Mouse (Mus musculus): ENCODE results near the gene Vegfd. TPM values are rescaled to one million over a fixed set of nuclear protein-coding genes. Genes with fewer than 3 reads are reported as not detected.
A peak's percentile ranks its signal among the peaks of the same experiment; 100 is the strongest.

Vegfd gene
- polyA plus RNA-seq, 1 experiment, result 0.49 TPM

- no peak for DNase-seq
- Histone ChIP-seq H3K4me1 (replicated peaks; ENCODE audit: control insufficient read depth, insufficient read depth, low read length) (no peaks in the 10 kb centered on the region), H3K27me3 (ENCODE audit: control insufficient read depth, insufficient read depth, low read length) (no peaks in the 10 kb centered on the region), H3K27ac (ENCODE audit: control insufficient read depth, insufficient read depth, low read length) (no peak overlapping the region), H3K36me3 (ENCODE audit: control insufficient read depth, insufficient read depth, low read length) (no peaks in the 10 kb centered on the region), H3K4me3 (ENCODE audit: control insufficient read depth, insufficient read depth, low read length) (no peak overlapping the region)
- WGBS, result 93% methylated on average over 3 of the region's 3 CpGs
- TF ChIP-seq CTCF (IDR thresholded peaks at IDR 0.05; ENCODE audit: borderline replicate concordance, control insufficient read depth, extremely low read depth, insufficient read depth, low read length, poor library complexity) (no peak), POLR2A (IDR thresholded peaks at IDR 0.05; ENCODE audit: control insufficient read depth, extremely low read depth, insufficient read depth, low read length, poor library complexity) (no peak)
Measured at GRCm38 (mm10) chrX:164348937-164349336, 24.2 kb upstream of the Vegfd start.

- no peaks in the 10 kb centered on the region for H3K36me3 ChIP-seq (ENCODE audit: control insufficient read depth, insufficient read depth, low read length)
- H3K4me3 ChIP-seq (ENCODE audit: control insufficient read depth, insufficient read depth, low read length), result no peak overlapping the region
- H3K27ac ChIP-seq (ENCODE audit: control insufficient read depth, insufficient read depth, low read length), result no peak overlapping the region
- WGBS, result 98% methylated on average over 4 of the region's 4 CpGs
- no peaks in the 10 kb centered on the region for H3K27me3 ChIP-seq (ENCODE audit: control insufficient read depth, insufficient read depth, low read length)
- H3K4me1 ChIP-seq (replicated peaks; ENCODE audit: control insufficient read depth, insufficient read depth, low read length), result no peaks in the 10 kb centered on the region
- TF ChIP-seq POLR2A (IDR thresholded peaks at IDR 0.05; ENCODE audit: control insufficient read depth, extremely low read depth, insufficient read depth, low read length, poor library complexity) (no peak), CTCF (IDR thresholded peaks at IDR 0.05; ENCODE audit: borderline replicate concordance, control insufficient read depth, extremely low read depth, insufficient read depth, low read length, poor library complexity) (no peak)
- DNase-seq, result no peak
Measured at GRCm38 (mm10) chrX:164365153-164365865, 7.9 kb upstream of the Vegfd start.

DNA sequence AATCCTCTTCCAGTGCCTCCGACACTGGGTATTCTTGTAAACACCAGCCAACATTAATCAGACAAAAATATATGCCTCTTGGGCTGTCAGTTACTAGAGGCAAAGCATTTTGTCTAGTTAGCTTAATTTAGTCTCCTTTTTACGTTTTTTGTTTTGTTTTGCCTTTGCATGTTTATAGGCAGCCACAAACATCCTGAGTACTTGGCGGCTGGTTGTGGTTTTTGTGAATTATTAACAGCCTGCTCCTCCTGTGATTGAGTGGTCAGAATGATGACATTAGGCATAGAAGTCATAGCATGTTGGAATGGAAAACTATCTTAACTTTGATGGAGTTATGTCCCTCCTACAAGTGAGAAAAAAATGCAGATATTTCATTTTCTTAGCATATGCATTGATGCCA is 2.6 kb upstream of the Vegfd start:
- no peak for DNase-seq
- 85% methylated on average over 3 of the region's 3 CpGs for WGBS
- H3K27me3 ChIP-seq (ENCODE audit: control insufficient read depth, insufficient read depth, low read length), result no peaks in the 10 kb centered on the region
- no peak for TF ChIP-seq CTCF (IDR thresholded peaks at IDR 0.05; ENCODE audit: borderline replicate concordance, control insufficient read depth, extremely low read depth, insufficient read depth, low read length, poor library complexity)
- TF ChIP-seq POLR2A (IDR thresholded peaks at IDR 0.05; ENCODE audit: control insufficient read depth, extremely low read depth, insufficient read depth, low read length, poor library complexity), result no peak
- H3K4me3 ChIP-seq (ENCODE audit: control insufficient read depth, insufficient read depth, low read length), result no peak overlapping the region
- H3K27ac ChIP-seq (ENCODE audit: control insufficient read depth, insufficient read depth, low read length), result no peak overlapping the region
- no peaks in the 10 kb centered on the region for H3K4me1 ChIP-seq (replicated peaks; ENCODE audit: control insufficient read depth, insufficient read depth, low read length)
- H3K36me3 ChIP-seq (ENCODE audit: control insufficient read depth, insufficient read depth, low read length), result no peaks in the 10 kb centered on the region

DNA sequence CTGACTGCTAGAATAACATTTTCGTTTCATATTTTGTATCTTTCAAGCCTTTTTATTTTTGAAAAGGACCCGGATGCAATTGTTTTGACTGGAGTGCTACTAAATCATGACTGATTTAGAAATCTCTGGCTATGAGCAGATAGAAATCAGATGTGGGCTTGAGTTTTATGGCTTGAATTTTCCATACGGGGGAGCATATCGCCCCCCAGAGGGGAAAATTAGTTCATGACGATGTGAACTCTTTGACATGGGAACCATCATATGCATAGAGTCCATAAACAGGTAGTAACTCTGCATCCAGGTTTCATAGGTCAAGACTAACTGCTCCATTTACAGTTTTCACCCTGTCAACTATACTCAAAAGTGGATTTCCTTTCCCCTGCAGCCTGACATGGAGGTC is 1.4 kb downstream of the Vegfd start:
- Histone ChIP-seq H3K4me3 (ENCODE audit: control insufficient read depth, insufficient read depth, low read length) (no peak overlapping the region), H3K27me3 (ENCODE audit: control insufficient read depth, insufficient read depth, low read length) (no peaks in the 10 kb centered on the region), H3K4me1 (replicated peaks; ENCODE audit: control insufficient read depth, insufficient read depth, low read length) (no peaks in the 10 kb centered on the region), H3K36me3 (ENCODE audit: control insufficient read depth, insufficient read depth, low read length) (no peaks in the 10 kb centered on the region), H3K27ac (ENCODE audit: control insufficient read depth, insufficient read depth, low read length) (no peak overlapping the region)
- DNase-seq, result no peak
- WGBS, result 45% methylated on average over 5 of the region's 5 CpGs
- no peak for TF ChIP-seq CTCF (IDR thresholded peaks at IDR 0.05; ENCODE audit: borderline replicate concordance, control insufficient read depth, extremely low read depth, insufficient read depth, low read length, poor library complexity)
- no peak for TF ChIP-seq POLR2A (IDR thresholded peaks at IDR 0.05; ENCODE audit: control insufficient read depth, extremely low read depth, insufficient read depth, low read length, poor library complexity)

GRCm38 (mm10) chrX:164379721-164380120 is 6.5 kb downstream of the Vegfd start:
- no peak for DNase-seq
- no peaks in the 10 kb centered on the region for H3K36me3 ChIP-seq (ENCODE audit: control insufficient read depth, insufficient read depth, low read length)
- 91% methylated on average over 4 of the region's 4 CpGs for WGBS
- TF ChIP-seq POLR2A (IDR thresholded peaks at IDR 0.05; ENCODE audit: control insufficient read depth, extremely low read depth, insufficient read depth, low read length, poor library complexity) (no peak), CTCF (IDR thresholded peaks at IDR 0.05; ENCODE audit: borderline replicate concordance, control insufficient read depth, extremely low read depth, insufficient read depth, low read length, poor library complexity) (no peak)
- H3K27ac ChIP-seq (ENCODE audit: control insufficient read depth, insufficient read depth, low read length), result no peak overlapping the region
- H3K4me1 ChIP-seq (replicated peaks; ENCODE audit: control insufficient read depth, insufficient read depth, low read length), result peaks cover 5% of the 10 kb centered on the region
- no peak overlapping the region for H3K4me3 ChIP-seq (ENCODE audit: control insufficient read depth, insufficient read depth, low read length)
- no peaks in the 10 kb centered on the region for H3K27me3 ChIP-seq (ENCODE audit: control insufficient read depth, insufficient read depth, low read length)

DNA sequence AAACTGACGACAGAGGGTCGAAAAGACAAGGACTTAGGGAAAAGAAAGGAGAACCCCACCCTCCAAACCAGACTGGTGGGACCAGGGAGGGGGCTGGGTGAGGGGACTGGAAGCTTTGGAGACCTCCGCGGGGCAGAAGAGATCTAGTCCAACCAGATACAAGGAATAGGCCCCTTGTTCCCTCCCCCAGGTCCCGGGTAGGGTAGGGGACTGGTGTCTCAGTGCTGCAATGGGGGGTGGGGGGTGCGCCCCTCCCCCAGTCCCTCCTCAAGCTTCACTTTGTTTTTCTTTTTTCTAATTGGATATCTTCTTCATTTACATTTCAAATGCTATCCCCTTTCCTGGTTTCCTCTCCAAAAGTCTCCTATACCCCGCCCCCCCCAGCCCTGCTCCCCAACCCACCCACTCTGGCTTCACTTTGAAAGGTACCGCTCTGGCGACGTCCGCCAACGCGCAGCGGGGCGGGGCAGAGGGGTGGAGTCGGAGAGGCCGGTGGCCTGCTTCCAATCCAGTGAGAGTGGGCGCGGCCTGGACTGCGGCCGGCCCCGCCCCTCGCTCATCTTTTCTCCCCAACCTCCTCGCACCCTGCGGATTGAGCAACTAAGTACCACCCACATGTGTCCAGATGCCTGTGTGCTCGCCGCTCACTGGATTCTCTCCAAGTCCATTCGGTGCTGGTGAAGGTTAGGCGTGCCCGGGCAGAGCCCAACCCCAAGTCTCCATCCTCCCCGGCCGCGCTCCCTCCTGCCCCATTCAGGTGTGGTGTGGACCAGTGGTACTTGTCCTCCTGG is 8.6 kb downstream of the Vegfd start:
- 1% methylated on average over 29 of the region's 33 CpGs for WGBS
- Histone ChIP-seq H3K27ac (ENCODE audit: control insufficient read depth, insufficient read depth, low read length) (no peak overlapping the region), H3K36me3 (ENCODE audit: control insufficient read depth, insufficient read depth, low read length) (no peaks in the 10 kb centered on the region), H3K27me3 (ENCODE audit: control insufficient read depth, insufficient read depth, low read length) (no peaks in the 10 kb centered on the region), H3K4me3 (ENCODE audit: control insufficient read depth, insufficient read depth, low read length) (peak overlapping the region; percentile 35), H3K4me1 (replicated peaks; ENCODE audit: control insufficient read depth, insufficient read depth, low read length) (peaks cover 5% of the 10 kb centered on the region)
- DNase-seq, result peak; percentile 78
- no peak for TF ChIP-seq POLR2A (IDR thresholded peaks at IDR 0.05; ENCODE audit: control insufficient read depth, extremely low read depth, insufficient read depth, low read length, poor library complexity)
- no peak for TF ChIP-seq CTCF (IDR thresholded peaks at IDR 0.05; ENCODE audit: borderline replicate concordance, control insufficient read depth, extremely low read depth, insufficient read depth, low read length, poor library complexity)
